Mouse (Mus musculus) neural tube, embryonic 11.5 days (tissue): ENCODE data around the gene Epha1. TPM values are rescaled to one million over a fixed set of nuclear protein-coding genes. Genes with fewer than 3 reads are reported as not detected.
A peak's percentile ranks its signal among the peaks of the same experiment; 100 is the strongest.

Experiments used
- ATAC-seq: fragments of 200-750 bp; cut with Nextera tagmentation; 2 replicates; pipeline ENCODE4 v1.8.0; 2017; ENCODE audit warnings: moderate number of reproducible peaks, mild to moderate bottlenecking, moderate TSS enrichment, moderate library complexity; ENCODE audit not compliant: insufficient read depth, low FRiP score, low TSS enrichment
- DNase-seq: peaks from one replicate; pipeline ENCODE4 v3.0.0-alpha.2; 2015; ENCODE audit warnings: low spot score
- H3K27ac ChIP-seq: fragments of 300-500 bp; sonication (generic); 2 replicates; pipeline ENCODE4 v1.5.1; 2014; ENCODE audit warnings: low read depth, mild to moderate bottlenecking, low read length
- H3K27me3 ChIP-seq: fragments of 300-500 bp; sonication (generic); 2 replicates; pipeline ENCODE4 v1.6.1; 2014; ENCODE audit warnings: mild to moderate bottlenecking, low read length, mixed read lengths; ENCODE audit not compliant: control insufficient read depth, insufficient read depth
- H3K36me3 ChIP-seq: fragments of 300-500 bp; sonication (generic); 2 replicates; pipeline ENCODE4 v1.6.1; 2014; ENCODE audit warnings: mild to moderate bottlenecking, low read length, moderate library complexity, mixed read lengths; ENCODE audit not compliant: control insufficient read depth, insufficient read depth
- H3K4me1 ChIP-seq: fragments of 300-500 bp; sonication (generic); 2 replicates; pipeline ENCODE4 v1.6.1; 2014; ENCODE audit warnings: low read length, mixed read lengths; ENCODE audit not compliant: control insufficient read depth, insufficient read depth
- H3K4me2 ChIP-seq: fragments of 300-500 bp; sonication (generic); 2 replicates; pipeline ENCODE4 v1.6.1; 2014; ENCODE audit warnings: low read depth, mild to moderate bottlenecking, moderate library complexity
- H3K4me3 ChIP-seq: fragments of 300-500 bp; sonication (generic); 2 replicates; pipeline ENCODE4 v1.5.1; 2014; ENCODE audit warnings: low read depth, low read length
- H3K9ac ChIP-seq: fragments of 300-500 bp; sonication (generic); 2 replicates; pipeline ENCODE4 v1.6.1; 2014; ENCODE audit warnings: mild to moderate bottlenecking, low read length
- H3K9me3 ChIP-seq: fragments of 300-500 bp; sonication (generic); 2 replicates; pipeline ENCODE4 v1.6.1; 2016; ENCODE audit warnings: low read length; ENCODE audit not compliant: control insufficient read depth
- WGBS: fragments of 180-500 bp; shearing (Covaris S2); extraction: QIAGEN DNeasy Blood & Tissue Kit; methylation state at CpG from one replicate; pipeline ENCODE4 v1.1.7; 2014; 5-methylcytosine and 5-hydroxymethylcytosine counted together
- polyA plus RNA-seq: library from polyadenylated mRNA; unstranded; fragments of >200 nt; fragmentation: Nextera tagmentation; extraction: Ambion mirVana; gene quantifications from 2 replicates; pipeline ENCODE4 v1.2.1, GENCODE M21; 2014

The Epha1 gene
- polyA plus RNA-seq, 1 experiment from 2014 or later, result 1.1 TPM

DNA sequence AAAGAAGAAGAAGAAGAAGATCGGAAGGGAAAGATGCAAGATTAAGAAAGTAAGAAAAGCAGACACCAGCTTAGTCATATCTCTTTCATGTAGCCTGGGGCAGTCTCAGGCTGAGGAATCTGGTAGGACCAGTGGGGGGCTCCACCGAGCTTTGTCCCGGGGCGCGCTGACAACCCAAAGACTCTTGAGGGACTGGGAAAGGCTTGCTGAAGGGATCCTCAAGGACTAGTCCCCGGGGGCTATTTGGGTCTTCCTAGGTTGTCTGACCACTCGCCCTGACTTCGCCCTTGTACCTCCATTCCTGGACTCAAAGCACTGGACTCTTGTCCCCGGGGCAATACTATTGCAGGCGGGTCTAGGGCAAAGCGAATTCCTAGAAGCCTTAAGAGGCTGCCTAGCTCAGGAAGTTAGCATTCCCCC is 24.1 kb downstream of the Epha1 start:
- Histone ChIP-seq H3K4me3 (peak overlapping the region; percentile 84), H3K27me3 (no peaks in the 10 kb centered on the region), H3K36me3 (no peaks in the 10 kb centered on the region), H3K9me3 (no peaks in the 10 kb centered on the region), H3K9ac (peak overlapping the region; percentile 88), H3K4me1 (peaks cover 9% of the 10 kb centered on the region), H3K27ac (peak overlapping the region; percentile 88), H3K4me2 (peak overlapping the region; percentile 63)
- DNase-seq (peak; percentile 82), ATAC-seq (peak; percentile 51)
- under 1% methylated on average over 11 of the region's 11 CpGs for WGBS

DNA sequence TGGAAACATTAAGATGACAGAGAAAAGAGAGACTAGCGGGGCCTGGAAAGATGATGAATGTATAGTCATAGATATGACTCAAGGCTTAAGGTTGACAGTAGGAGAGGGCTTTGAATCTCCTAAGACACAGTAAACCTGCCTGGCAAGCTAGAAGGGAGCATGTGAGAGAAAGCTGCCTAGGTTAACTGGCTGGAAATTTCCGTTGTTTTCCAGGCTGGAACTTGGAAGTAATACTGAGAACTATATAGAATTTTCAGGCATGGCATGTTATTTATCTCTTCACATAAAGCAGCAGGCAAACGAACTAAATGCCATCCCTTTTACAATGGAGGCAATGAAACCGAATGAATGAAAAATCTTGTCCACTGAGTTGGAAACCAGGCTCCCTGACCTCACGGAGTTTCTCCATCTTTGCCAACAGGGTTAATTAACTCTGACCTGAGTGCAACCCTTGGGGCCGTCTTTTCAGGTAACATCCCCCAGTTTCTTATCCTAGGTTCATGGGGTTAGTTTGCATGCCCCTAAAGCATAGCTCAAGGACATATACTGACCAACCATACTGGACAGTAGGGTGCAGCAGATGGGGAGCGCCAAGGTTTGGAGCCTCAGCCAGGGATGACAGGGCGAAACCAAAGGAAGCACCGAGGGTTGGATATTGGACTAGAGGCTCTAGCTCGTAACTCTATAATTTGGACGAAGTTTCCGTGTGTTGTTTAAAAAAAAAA is 24.6 kb downstream of the Epha1 start:
- Histone ChIP-seq H3K9ac (no peak overlapping the region), H3K9me3 (no peaks in the 10 kb centered on the region), H3K4me1 (peaks cover 9% of the 10 kb centered on the region), H3K4me3 (no peak overlapping the region), H3K27ac (no peak overlapping the region), H3K4me2 (peak overlapping the region; percentile 63; the same call in 1 of the 2 replicates), H3K36me3 (no peaks in the 10 kb centered on the region), H3K27me3 (no peaks in the 10 kb centered on the region)
- ATAC-seq, result no peak
- WGBS, result 38% methylated on average over 12 of the region's 12 CpGs
- DNase-seq, result no peak

GRCm38 (mm10) chr6:42344255-42344654 is 28.8 kb downstream of the Epha1 start:
- no peak overlapping the region for H3K4me3 ChIP-seq
- no peak overlapping the region for H3K4me2 ChIP-seq
- no peaks in the 10 kb centered on the region for H3K9me3 ChIP-seq
- H3K27me3 ChIP-seq, result no peaks in the 10 kb centered on the region
- H3K27ac ChIP-seq, result no peak overlapping the region
- ATAC-seq (no peak), DNase-seq (no peak)
- no peak overlapping the region for H3K9ac ChIP-seq
- no peaks in the 10 kb centered on the region for H3K4me1 ChIP-seq
- no peaks in the 10 kb centered on the region for H3K36me3 ChIP-seq
- 88% methylated on average over 1 of the region's 1 CpGs for WGBS

DNA sequence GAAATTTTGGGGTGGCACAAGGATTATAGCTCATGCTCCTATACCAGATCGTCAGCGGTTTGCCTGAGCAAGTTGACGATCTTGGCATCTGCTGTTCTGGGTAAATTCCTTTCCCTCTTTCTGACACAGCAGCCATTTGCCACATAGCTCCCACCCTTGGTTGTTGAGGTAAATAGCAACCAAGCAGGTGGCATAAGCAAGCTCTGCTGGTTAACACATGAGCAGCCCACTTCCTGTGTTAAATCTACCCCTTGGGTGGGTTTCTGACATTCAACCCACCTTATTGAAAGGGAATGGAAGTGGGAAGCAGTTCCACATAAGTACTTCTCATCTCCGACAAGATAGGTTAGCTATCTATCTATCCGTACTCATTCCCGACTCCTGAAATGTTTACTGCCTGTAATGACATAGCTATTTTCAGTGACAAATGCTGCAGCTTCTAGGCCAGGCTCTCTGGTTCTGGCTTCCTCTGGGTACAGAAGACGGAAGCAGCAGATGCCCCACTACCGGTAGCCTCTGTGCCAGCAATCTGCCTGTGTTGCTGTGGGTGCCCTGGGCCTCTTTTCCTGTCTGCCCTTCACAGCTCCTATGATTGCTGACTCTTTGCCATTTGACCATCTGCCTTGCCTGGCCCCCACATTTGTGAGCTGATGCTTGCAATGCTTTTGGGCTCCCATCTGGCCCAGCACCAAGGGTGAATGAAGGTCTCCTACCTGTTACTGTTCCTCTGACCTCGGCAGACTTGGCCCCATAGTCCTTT is 29.5 kb downstream of the Epha1 start:
- no peak overlapping the region for H3K4me2 ChIP-seq
- H3K36me3 ChIP-seq, result no peaks in the 10 kb centered on the region
- WGBS, result 84% methylated on average over 9 of the region's 9 CpGs
- H3K27ac ChIP-seq, result no peak overlapping the region
- no peaks in the 10 kb centered on the region for H3K4me1 ChIP-seq
- H3K4me3 ChIP-seq, result no peak overlapping the region
- no peaks in the 10 kb centered on the region for H3K9me3 ChIP-seq
- no peak for ATAC-seq
- no peaks in the 10 kb centered on the region for H3K27me3 ChIP-seq
- H3K9ac ChIP-seq, result no peak overlapping the region
- DNase-seq, result no peak

DNA sequence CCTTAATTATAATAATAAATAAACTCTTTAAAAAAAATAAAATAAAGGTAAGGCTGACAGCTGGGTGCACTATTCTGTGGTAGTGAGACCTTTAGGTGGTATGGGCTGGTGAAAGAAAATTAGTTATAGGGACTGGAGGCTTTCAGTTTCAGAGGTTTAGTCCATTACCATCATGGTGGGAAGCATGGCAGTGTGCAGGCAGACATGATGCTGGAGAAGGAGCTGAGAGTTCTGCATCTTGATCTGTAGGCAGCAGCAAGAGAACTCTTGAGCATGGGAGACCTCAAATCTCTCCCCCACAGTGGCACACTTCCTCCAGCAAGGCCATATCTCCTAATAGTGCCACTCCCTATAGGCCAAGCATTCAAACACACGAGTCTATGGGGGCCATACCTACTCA is 30.9 kb downstream of the Epha1 start:
- Histone ChIP-seq H3K9me3 (no peaks in the 10 kb centered on the region), H3K36me3 (no peaks in the 10 kb centered on the region), H3K4me1 (no peaks in the 10 kb centered on the region), H3K4me2 (no peak overlapping the region), H3K9ac (no peak overlapping the region), H3K27ac (no peak overlapping the region), H3K27me3 (no peaks in the 10 kb centered on the region), H3K4me3 (no peak overlapping the region)
- 95% methylated on average over 1 of the region's 1 CpGs for WGBS
- DNase-seq (no peak), ATAC-seq (no peak)

DNA sequence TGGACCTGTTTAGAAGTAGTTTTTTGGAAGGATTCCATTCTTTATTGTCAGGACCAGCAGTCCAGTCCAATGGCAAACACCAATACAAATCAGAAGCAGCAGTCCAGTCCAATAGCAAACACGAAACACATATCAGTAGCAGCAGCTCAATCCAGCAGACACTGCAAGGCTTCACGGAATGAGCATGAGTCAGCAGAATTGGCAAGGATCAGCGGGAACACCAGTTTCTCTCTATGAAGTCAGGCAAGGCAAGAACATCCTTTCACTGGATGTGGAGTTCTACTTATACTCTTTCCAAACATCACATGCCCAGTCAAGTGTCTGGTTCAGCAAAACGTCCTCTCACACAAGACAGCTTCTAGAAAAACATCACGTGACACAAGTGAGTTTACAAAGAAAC is 33.1 kb downstream of the Epha1 start:
- H3K27ac ChIP-seq, result no peak overlapping the region
- no peaks in the 10 kb centered on the region for H3K36me3 ChIP-seq
- WGBS, result 84% methylated on average over 5 of the region's 5 CpGs
- ATAC-seq, result no peak
- no peak for DNase-seq
- H3K4me3 ChIP-seq, result no peak overlapping the region
- no peaks in the 10 kb centered on the region for H3K9me3 ChIP-seq
- no peak overlapping the region for H3K4me2 ChIP-seq
- H3K27me3 ChIP-seq, result no peaks in the 10 kb centered on the region
- no peaks in the 10 kb centered on the region for H3K4me1 ChIP-seq
- H3K9ac ChIP-seq, result no peak overlapping the region

DNA sequence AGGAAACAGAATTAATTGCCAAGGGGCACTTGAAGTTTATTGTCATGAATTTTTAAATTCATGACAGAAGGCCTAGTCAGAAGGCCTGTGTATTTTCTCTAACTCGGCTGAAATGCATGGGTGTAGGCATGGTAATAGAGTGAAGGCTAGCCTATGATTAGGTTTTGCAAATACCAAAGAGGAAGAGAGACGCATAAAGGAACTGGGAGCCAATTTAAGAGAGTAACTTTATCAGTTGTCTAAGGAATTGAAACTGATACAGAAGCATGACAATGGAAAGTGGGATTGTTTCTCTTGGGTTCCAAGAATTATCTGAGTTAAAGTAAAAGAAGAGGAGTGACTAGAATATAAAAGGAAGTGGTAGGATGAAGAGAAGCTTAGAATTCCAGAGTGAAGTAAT is 33.9 kb downstream of the Epha1 start:
- ATAC-seq (no peak), DNase-seq (no peak)
- Histone ChIP-seq H3K9ac (no peak overlapping the region), H3K4me1 (no peaks in the 10 kb centered on the region), H3K27me3 (no peaks in the 10 kb centered on the region), H3K36me3 (no peaks in the 10 kb centered on the region), H3K27ac (no peak overlapping the region), H3K9me3 (no peaks in the 10 kb centered on the region), H3K4me2 (no peak overlapping the region), H3K4me3 (no peak overlapping the region)
- WGBS, result 87% methylated on average over 2 of the region's 2 CpGs

- Histone ChIP-seq H3K27me3 (no peaks in the 10 kb centered on the region), H3K9me3 (no peaks in the 10 kb centered on the region), H3K36me3 (no peaks in the 10 kb centered on the region), H3K9ac (no peak overlapping the region), H3K4me3 (no peak overlapping the region), H3K4me1 (no peaks in the 10 kb centered on the region), H3K27ac (no peak overlapping the region), H3K4me2 (no peak overlapping the region)
- ATAC-seq (no peak), DNase-seq (no peak)
- WGBS, result 92% methylated on average over 3 of the region's 3 CpGs
Observed at GRCm38 (mm10) chr6:42330946-42331345, 42.1 kb downstream of the Epha1 start.

- ATAC-seq, result no peak
- Histone ChIP-seq H3K36me3 (no peaks in the 10 kb centered on the region), H3K4me3 (no peak overlapping the region), H3K27ac (no peak overlapping the region), H3K9me3 (no peaks in the 10 kb centered on the region), H3K4me1 (no peaks in the 10 kb centered on the region), H3K27me3 (no peaks in the 10 kb centered on the region), H3K9ac (no peak overlapping the region), H3K4me2 (no peak overlapping the region)
- 75% methylated on average over 3 of the region's 3 CpGs for WGBS
- DNase-seq, result no peak
Observed at GRCm38 (mm10) chr6:42330216-42330615, 42.9 kb downstream of the Epha1 start.
